Mouse (Mus musculus) inflammation-experienced regulatory T-cells (primary cell): ENCODE results near the gene Abcg5. TPM values are rescaled to one million over a fixed set of nuclear protein-coding genes. Genes with fewer than 3 reads are reported as not detected.

Experiments used
- polyA plus RNA-seq, 2 experiments: library from polyadenylated mRNA; unstranded; fragments of 100-300 nt; shearing (Covaris generic); gene quantifications; one replicate each; pipeline ENCODE4 v1.2.1; 2017

The Abcg5 gene
- 1 to 10 TPM in 1 of 2 experiments, under 1 TPM in 1; 0.76 to 1.5 TPM for polyA plus RNA-seq

GRCm38 (mm10) chr17:84682734-84683717, at the start of gene Abcg5:
TSS of gene Abcg5 (minus strand) at chr17:84683011.

DNA sequence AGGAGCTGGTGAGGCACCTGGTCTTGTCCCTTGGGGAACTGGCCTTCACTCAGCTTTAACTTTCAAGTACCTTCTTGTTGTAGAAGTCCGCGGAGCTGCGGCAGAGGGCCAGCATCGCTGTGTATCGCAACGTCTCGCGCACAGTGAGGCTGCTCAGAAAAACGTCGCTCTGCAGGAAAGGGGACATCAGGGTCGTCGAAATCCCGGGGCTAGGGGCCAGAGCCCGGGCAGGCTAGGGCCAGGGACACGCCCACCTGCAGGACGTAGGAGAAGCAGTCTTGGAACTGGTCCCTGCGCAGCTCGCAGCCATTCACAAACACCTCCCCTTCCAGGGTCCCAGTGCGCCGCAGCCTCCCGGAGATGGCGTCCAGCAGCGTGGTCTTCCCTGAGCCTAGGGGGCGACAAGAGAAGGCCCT, 6.9 kb downstream of the Abcg5 start, which contains the start of gene Abcg8:
Abcg8 (plus strand) TSS at position 352 of the 416 bp plus-strand sequence.

GRCm38 (mm10) chr17:84626276-84626856, 56.4 kb downstream of the Abcg5 start, which contains the start of gene Dync2li1:
TSS of gene Dync2li1 (plus strand) at chr17:84626496.

Other genes starting within 250 kb of the Abcg5 start
- gene Thada, start 216.8 kb downstream of the Abcg5 start, polyA plus RNA-seq: 100 to 1,000 TPM in 1 of 2 experiments, 10 to 100 TPM in 1; 66.8 to 117 TPM
- 1 to 10 TPM in 1 of 2 experiments, under 1 TPM in 1; 0.12 to 1.7 TPM for gene Plekhh2, start 171.1 kb downstream of the Abcg5 start, polyA plus RNA-seq
- 1 to 10 TPM in 1 of 2 experiments, not detected in 1; 3.7 TPM for gene Dync2li1, start 56.5 kb downstream of the Abcg5 start, polyA plus RNA-seq
- gene Abcg8, start 6.7 kb downstream of the Abcg5 start, polyA plus RNA-seq: not detected
- gene Lrpprc, start 107.8 kb upstream of the Abcg5 start, polyA plus RNA-seq: 10 to 100 TPM; 32.6 to 40.7 TPM